Mouse (Mus musculus): ENCODE data around the gene Hmga1. TPM values are rescaled to one million over a fixed set of nuclear protein-coding genes. Genes with fewer than 3 reads are reported as not detected.
A peak's percentile ranks its signal among the peaks of the same experiment; 100 is the strongest.

Hmga1 gene
- total RNA-seq, 2 experiments from 2014 or later, result 41.2 to 45.0 TPM

DNA sequence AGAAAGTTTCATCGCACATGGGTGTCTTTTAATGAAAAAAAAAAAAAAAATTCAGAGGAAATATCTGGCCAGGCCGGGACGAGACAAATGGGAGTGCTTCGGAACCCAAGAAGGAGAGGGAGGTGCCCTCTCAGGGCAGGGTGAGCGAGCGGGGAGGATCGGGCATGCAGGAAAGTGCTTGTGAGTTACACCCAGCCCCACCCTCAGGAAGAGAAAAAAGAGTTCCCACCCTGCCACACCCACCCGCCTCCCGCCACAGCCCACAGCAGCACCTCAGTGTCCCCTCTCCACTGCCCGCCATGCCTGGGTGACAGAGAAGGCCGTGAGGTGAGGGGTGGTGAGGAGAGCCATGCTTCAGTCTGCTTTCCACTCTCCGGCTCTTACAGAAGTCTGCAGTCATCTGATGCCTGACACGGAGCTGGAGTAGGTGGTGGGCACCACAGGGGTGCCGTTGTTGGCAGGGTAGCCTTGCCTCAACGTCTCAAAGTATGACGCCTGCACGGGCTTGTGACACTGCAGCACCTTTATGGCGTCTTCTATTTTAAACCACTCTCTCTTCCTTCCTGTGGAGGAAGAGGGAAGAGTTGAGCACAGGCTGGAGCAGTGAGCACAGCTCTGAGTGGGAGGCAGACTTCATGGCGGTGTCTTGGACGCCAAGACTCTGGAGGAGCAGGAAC is 24.2 kb downstream of the Hmga1 start:
- DNase-seq, result no peak
- intact Hi-C loops (cut with DNase I), result no loop called here

DNA sequence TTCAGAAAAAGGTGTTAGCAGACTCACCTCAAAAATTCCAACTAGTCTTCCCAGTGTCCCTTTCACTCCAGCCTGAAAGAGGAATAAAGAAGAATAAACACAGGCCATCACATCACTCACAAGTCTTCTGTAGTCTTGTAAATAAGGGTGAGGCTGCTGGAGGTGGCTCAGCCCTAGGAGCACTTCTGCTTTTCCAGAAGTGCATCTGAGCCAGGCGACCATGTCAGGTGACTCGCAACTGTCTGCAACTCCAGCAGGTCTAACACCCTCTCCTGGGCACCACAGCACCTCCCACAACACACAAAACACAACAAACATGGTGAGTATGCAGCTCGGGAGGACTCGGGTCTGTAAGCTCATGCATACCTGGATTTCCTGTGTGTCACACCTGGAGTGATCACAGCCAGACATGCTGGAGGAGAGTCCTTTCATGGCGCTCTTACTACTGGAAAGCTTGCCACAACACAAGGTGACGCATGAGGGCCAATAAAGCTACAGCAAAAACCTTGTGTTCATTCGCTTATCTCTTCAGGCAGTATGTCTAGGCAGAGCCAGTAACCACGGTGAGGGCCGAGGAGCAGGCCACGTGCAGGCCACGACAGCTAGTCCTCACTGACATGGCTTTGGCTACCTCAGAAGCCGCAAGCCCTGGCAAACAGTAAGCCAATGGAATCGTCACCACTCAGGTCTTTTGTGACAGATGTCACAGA is 27.0 kb downstream of the Hmga1 start:
- intact Hi-C loops (cut with DNase I), result no loop called here
- DNase-seq, result no peak

DNA sequence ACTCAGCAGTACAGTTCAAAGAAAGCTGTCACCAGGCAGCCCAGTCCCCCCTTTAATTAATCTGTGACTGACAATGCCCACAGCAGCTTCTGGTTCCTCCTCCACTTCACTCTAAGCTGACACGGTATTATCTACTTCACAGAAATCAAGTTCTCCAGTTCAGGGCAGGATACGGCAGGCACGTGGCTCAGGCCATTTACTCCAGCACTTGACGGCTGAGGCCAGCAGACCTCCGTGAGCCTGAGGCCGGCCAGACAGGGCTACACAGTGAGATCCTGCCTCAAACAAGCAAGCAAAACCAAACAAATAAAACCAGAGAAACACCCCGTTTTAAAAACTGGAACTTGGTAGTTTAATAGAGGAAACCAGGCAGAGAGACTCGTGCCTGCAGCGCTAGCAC is 30.4 kb downstream of the Hmga1 start:
- intact Hi-C loops (cut with DNase I), result loop anchor here (5.0 kb wide), 1 partner anchor 36 kb away; the partner anchor contains the start of gene Nudt3
- DNase-seq, result no peak

DNA sequence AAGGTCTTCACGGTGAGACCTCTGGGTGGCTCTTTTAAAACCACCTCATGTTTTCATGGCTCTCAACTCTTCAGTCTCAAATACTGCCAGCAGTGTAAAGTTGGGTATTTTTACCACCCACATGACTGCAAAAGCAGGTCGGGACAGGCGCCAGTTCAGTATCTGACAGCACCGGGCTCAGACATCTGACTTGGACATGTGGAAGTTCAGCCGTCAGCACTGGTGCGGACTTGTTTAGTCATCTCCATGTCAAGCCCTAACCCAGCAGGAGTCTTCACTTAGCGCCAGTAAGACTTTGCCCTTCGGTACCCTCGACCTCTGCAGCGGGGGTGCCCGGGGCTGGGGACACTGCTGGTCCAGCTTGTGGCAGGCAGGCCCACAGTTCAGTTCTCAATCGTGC is 31.0 kb downstream of the Hmga1 start:
- DNase-seq, result peak in 1 of 2 experiments; percentile 57
- intact Hi-C loops (cut with DNase I), result loop anchor here (5.0 kb wide), 1 partner anchor 35 kb away; the partner anchor contains the start of gene Nudt3

DNA sequence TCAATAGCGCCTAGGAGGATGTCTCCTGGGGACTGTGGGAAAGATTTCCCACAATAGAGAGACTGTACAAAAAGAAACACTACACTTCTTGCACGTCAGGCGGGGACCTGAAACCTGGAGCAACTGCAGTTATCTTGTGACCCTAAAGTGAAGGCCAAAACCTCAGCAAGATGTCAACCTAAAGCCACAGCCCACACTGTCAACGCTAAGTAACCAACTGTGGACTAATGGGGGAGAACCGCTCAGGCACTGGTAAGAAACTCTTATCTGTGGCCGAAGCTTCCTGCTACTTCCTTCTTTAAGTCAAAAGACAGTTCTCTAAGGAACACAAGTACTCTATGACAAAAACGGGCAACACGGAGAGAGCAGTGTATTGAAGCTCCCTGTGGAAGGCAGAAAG is 31.9 kb downstream of the Hmga1 start:
- DNase-seq, result no peak
- intact Hi-C loops (cut with DNase I), result loop anchor here (5.0 kb wide), 1 partner anchor 34 kb away; the partner anchor contains the start of gene Nudt3

DNA sequence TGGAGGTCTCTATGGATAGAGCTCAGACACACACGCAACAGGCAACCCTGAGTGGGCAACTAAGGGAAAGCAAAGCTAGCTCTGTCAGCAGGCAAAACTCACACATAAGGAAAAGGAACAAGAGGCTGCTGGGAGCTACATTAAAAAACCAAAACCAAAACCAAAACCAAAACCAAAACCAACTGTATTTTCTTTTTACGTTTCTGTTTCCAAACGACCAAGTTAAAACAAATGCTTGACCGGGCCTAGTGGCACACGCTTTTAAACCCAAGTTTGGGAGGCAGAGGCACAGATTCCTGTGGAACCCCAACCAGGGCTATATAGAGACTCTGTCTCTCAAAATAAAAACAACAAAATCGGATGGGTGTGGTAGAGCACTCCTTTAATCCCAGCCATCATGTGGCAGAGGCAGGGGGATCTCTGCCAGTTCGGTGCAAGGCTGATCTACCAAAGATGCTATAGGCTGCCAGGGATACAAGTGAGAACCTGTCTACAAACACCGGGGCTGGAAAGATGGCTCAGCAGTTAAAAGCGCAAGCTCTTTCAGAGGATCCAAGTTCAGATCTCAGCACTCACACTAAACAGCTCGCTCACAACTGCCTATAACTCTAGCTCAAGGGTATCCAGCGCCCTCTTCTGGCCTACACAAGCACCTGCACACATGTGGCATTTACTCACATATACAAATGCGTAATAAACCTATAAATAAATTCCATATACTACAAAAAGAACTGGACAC is 35.7 kb downstream of the Hmga1 start:
- DNase-seq, result no peak
- intact Hi-C loops (cut with DNase I), result no loop called here

DNA sequence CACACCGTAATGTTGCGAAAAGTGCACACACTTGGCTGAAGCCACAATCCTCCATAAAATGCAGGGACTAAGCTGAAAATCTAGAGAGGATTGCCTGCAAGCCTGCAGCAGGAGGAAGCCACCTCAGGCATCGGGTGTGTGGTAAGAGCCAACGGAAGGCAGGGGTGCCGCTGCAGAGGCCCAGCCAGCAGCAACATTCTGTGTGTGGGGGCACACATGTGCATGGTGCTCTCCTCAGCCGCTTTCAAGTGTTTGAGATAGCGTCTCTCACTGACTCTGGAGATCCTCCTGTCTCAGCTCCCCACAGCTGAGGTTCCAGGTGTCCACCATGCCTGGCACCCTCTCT is 36.2 kb downstream of the Hmga1 start:
- no peak for DNase-seq
- intact Hi-C loops (cut with DNase I), result no loop called here

DNA sequence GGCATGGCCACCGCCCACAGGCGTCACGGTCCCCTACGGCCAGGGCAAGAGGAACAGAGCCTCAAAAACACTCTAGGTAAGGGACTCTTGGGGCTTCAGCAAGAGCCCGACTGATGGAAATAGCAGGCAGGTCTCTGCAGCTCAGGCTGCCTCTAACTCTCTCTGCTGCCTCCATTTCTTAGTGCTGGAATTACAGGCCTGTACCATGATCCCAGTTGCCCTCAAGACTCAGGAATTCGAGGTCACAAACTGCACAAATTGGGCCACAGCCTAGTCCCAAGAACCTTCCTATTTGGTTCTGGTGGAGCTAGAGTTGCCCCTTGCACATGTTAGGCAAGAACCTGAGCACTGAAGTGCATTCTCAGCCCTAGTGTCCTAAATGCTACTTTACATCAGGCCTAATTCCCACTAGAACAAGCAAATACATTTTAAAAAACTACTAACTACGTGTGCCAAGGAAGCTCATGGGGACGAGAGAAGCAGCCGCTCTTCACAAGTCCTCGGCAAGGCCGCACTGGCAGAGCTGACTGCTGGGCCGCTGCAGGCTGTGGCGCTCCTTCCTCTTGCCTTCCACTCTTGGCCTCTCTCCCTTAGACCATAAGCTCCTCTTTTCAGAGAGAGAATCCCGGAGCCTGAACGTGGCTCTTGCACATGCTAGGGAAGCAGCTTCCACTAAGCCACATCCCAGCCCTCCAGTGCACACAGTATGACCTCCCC is 39.5 kb downstream of the Hmga1 start:
- intact Hi-C loops (cut with DNase I), result loop anchor here (2.0 kb wide), 1 partner anchor 21 kb away; no protein-coding TSS in a partner anchor
- no peak for DNase-seq

DNA sequence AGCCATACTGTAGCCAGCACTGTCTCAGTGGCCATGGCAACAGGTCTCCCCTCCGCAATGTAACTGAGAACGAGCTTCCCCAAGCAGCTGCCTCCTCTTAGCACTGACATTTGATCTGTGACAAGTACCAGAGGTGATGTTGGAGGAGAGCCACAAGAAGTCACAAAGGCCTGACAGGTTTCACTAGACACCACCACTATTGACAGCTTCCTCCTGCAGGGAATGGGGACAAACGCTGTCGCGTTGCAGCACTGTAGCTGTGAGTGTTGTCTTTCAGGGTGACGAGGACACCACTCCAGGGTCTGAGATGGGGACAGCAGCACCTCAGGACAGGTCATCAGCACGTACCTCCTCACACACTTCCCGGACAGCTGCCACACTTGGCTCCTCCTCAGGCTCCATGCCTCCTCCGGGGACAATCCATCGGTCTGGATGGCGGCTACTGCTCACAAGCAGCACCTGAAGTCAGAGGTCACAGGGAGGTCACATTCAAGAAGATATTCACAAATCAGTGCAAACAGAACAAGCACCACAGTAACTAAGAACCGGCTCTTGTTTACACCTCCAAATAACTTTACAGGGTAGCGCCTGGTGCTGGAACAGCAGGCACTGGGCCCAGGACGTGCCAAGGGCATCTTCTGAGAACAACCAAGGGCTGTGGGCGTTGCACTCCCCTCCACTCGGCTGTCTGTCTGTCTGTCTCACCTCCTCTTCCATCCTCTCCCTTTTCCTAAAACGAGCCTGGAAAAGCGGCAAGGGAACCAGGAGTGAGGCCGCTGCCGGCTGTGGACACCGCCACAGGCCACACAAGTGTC is 40.3 kb downstream of the Hmga1 start:
- DNase-seq, result peak in 1 of 2 experiments; percentile 55
- intact Hi-C loops (cut with DNase I), result loop anchor here (2.0 kb wide), 1 partner anchor 22 kb away; no protein-coding TSS in a partner anchor

DNA sequence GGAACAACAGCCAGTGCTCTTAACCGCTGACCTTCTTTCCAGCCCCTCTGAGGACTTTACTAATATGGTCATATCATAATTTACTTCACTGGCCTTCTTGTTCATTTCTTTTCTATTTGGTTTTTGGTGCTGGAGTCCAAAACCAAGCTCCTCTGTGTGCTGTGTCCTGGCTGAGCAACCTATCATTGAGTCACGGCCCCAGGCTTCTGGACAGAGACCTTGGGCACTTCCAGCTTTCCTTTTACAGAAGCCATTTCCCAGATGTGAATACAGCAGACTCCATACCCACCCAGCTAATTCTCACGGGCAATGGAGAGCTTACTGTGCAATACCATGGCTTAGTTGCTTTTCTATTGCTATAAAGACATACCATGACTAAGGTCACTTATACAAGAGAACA is 44.0 kb downstream of the Hmga1 start:
- DNase-seq, result no peak
- intact Hi-C loops (cut with DNase I), result no loop called here

DNA sequence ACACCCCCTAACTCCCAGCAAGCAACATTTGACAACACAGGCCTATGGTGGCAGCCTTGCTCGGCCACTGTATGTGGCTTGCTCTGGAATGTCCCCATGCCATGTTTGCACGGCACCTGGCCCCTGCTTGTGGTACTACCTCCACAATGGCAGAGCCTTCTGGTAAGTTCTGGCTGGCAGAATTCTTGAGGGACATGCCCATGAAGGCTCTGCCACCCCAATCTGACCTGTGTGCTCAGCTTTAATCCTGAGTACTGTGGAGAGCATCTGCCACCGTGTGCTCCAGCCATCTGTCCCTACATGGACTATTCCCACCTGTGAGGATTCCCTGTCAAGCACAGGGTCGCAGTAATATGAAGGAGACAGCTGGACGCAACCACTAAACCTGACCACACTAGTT is 44.6 kb downstream of the Hmga1 start:
- intact Hi-C loops (cut with DNase I), result no loop called here

DNA sequence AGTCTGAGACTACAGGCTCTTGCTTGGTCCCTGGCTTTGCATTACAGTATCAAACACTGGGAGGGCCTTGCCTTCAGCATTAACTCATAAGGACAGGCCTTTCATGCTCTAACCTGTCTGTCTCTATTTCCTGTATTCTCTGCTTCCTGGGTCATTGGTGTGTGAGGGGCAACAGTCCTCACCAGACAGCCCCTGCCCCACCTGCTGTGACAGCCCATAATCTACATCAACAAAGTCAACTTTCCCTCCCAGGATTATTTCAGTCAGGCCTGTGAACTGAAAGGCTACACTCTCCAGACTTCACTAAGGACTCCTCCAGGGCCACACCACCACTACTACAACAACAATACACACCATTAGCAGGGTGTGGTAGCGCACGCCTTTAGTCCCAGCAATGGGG is 46.7 kb downstream of the Hmga1 start:
- intact Hi-C loops (cut with DNase I), result no loop called here
- no peak for DNase-seq

More for the DNA sequence above, 44.6 kb downstream of the Hmga1 start:
- no peak for DNase-seq

DNA sequence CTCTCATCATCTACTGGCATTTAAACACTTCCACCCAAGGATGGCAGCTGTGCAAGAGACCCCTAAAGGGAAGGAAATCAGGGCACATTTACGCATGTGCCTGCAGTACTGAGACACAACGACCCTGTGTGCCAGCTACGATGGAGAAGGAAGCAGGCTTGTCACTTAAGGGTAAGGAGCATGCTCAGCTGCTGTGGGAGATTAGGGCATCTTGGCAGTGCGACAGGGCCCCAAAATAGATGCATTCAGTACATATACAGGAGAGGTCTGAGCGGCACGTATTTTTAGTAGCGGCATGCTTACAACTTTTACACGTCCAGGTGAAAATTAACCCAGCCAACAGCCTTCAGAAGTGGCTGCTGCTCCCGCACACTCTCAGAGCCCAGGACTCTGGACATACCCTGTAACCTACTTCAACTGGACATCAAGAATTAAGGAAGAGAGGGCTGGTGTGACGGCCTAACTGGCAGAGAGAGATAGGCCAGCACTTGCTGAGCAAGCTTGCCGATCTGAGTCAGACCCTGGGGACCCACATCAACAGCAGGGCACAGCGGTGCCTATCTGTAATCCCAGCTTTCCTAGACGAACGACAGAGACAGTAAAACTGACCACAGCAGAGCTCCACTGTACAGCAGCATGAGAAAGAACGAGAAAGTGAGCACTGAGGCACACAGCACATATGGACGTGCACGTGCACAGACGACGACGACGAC is 47.4 kb downstream of the Hmga1 start:
- intact Hi-C loops (cut with DNase I), result no loop called here
- DNase-seq, result peak; percentile 51 to 60

DNA sequence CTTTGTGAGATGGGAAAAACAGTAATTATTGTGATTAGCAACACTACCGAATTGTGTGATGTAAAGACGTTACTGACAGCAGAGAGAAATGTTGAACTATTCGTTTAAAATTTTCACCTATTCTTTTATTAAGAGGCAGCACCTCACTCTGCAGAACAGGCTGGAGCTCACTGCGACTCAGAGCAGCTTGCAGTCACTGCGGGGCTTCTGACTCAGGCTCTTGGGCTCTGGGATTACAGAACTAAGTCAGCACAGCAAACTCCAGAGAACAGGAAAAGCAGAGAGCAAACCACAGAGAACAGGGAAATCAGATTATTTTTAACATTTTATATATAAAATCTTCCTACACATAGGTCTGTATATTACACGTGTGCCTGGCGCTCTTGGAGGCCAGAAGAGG is 53.3 kb downstream of the Hmga1 start:
- no peak for DNase-seq
- intact Hi-C loops (cut with DNase I), result no loop called here

DNA sequence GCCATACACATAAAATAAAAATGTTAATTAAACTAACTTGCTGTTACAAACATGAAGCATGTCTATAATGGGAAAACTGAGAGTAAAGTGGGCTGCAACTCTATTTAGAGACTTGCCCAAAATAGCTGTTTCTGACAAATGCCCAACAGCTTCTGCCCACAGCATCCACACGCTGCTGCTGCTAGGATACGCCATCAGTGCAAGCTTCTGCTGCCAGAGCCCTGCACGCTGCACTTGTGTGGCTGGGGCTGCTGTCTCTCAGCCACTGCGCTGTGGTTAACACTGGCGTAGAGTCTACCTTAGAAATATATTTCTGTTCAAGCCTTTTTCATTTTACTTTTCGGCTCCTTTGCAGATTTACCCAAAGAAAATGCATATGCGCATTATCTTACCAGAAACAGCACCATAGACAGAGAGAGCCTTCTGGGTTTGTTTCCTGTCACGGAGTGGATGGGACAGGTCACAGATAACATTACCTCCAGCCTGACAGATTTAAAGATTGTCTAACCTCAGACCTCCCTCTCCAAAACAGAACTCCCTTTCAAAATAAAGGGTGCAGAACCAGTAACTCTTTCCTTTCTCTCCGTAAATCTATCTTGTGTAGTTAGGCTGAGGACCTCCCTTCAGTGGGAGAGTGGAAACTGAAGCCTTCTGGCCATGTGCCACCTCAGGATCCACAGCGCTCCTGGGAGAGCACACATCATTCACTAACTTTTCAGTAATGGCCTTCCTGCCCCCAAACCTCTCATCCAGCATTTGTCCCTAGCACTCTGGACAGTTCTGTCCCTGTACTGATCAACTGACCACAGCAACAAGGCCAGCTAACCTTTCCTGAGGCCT is 54.6 kb downstream of the Hmga1 start:
- intact Hi-C loops (cut with DNase I), result no loop called here
- DNase-seq, result no peak

DNA sequence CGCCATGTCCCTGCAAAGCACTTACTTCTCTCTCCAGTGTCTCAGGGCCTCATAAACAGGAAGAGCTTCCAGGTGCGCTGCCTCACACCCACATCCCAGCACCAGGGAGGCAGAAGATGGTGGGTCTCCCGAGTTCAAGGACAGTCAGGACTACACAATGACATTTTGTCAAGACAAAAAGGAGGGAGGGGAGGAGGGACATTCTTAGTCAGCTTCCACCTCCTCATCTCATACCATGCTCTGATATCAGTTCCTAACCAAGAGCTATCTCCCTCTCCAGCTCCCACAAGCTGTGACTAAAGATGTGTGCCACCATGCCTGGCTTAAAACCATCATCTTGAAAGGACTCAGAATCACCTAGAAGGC is 55.2 kb downstream of the Hmga1 start:
- intact Hi-C loops (cut with DNase I), result no loop called here

DNA sequence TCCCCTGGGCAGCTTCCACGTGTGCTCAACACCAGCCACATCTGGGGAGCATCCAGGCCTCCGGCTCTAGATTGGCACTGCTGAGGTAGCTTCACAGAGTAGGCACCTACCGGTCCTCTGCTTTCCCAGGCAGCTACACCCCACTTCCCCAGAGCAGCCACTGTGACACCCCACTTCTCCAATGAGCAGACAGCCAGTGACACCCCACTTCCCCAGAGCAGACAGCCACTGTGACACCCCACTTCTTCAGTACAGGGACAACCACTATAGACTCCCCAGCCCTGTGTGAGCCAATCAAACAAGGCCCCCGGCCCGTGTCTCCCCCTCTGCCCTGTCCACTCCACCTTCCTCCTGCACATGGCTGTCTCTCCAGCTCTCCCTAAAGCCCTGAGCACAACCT is 55.7 kb downstream of the Hmga1 start:
- intact Hi-C loops (cut with DNase I), result no loop called here
- DNase-seq, result no peak

More for the DNA sequence above, 55.2 kb downstream of the Hmga1 start:
- DNase-seq, result no peak

DNA sequence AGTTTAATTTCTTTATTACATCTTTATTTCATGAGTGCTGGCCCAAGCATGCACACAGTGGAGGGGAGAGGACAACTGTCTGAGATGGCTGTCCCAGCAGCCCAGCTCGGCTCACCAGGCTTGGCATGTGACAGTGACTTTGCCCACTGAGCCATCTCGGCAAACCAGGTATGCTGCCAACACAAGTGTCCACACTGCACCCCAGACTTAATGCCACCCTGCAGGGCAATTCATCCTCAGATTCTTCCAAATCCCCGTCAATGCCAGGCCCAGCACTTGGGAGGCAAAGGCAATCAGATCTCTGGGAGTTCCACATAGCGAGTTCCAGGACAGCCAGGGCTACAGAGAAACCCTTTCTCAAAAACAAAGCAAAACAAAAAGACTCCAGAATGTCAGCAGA is 56.7 kb downstream of the Hmga1 start:
- intact Hi-C loops (cut with DNase I), result no loop called here
- DNase-seq, result no peak
